Mouse (Mus musculus): ENCODE results near the gene Sae1. TPM values are rescaled to one million over a fixed set of nuclear protein-coding genes. Genes with fewer than 3 reads are reported as not detected.

Gene Sae1
- polyA plus RNA-seq, 1 experiment: 29.2 TPM

- TF ChIP-seq POLR2A (IDR thresholded peaks at IDR 0.05; ENCODE audit: low read depth, low read length): no peak
- no peak overlapping the region for H3K4me3 ChIP-seq (ENCODE audit: insufficient read depth, low read depth, low read length)
- H3K27ac ChIP-seq (ENCODE audit: insufficient read depth, low read depth, low read length): no peak overlapping the region
- 84% methylated on average over 8 of the region's 8 CpGs for WGBS
- DNase-seq: no peak
- H3K36me3 ChIP-seq (ENCODE audit: control insufficient read depth, insufficient read depth, low read length): no peaks in the 10 kb centered on the region
- H3K27me3 ChIP-seq (replicated peaks; ENCODE audit: control insufficient read depth, insufficient read depth, low read length): no peaks in the 10 kb centered on the region
- peaks cover 38% of the 10 kb centered on the region for H3K4me1 ChIP-seq (ENCODE audit: control insufficient read depth, insufficient read depth, low read length)
Observed at GRCm38 (mm10) chr7:16412220-16412896, 24.8 kb upstream of the Sae1 start.

GRCm38 (mm10) chr7:16411100-16411499 lies 23.5 kb upstream of the Sae1 start:
- 68% methylated on average over 5 of the region's 5 CpGs for WGBS
- no peaks in the 10 kb centered on the region for H3K36me3 ChIP-seq (ENCODE audit: control insufficient read depth, insufficient read depth, low read length)
- no peak overlapping the region for H3K27ac ChIP-seq (ENCODE audit: insufficient read depth, low read depth, low read length)
- TF ChIP-seq CTCF (conservative IDR thresholded peaks at IDR 0.05; ENCODE audit: insufficient read depth, insufficient read length, low read depth, low read length) (no peak), POLR2A (IDR thresholded peaks at IDR 0.05; ENCODE audit: low read depth, low read length) (no peak)
- no peak for DNase-seq
- no peak overlapping the region for H3K4me3 ChIP-seq (ENCODE audit: insufficient read depth, low read depth, low read length)
- no peaks in the 10 kb centered on the region for H3K27me3 ChIP-seq (replicated peaks; ENCODE audit: control insufficient read depth, insufficient read depth, low read length)
- peaks cover 30% of the 10 kb centered on the region for H3K4me1 ChIP-seq (ENCODE audit: control insufficient read depth, insufficient read depth, low read length)

- Histone ChIP-seq H3K27ac (ENCODE audit: insufficient read depth, low read depth, low read length) (no peak overlapping the region), H3K4me1 (ENCODE audit: control insufficient read depth, insufficient read depth, low read length) (peaks cover 35% of the 10 kb centered on the region), H3K36me3 (ENCODE audit: control insufficient read depth, insufficient read depth, low read length) (no peaks in the 10 kb centered on the region), H3K27me3 (replicated peaks; ENCODE audit: control insufficient read depth, insufficient read depth, low read length) (no peaks in the 10 kb centered on the region), H3K4me3 (ENCODE audit: insufficient read depth, low read depth, low read length) (no peak overlapping the region)
- TF ChIP-seq POLR2A (IDR thresholded peaks at IDR 0.05; ENCODE audit: low read depth, low read length): no peak
- TF ChIP-seq CTCF (conservative IDR thresholded peaks at IDR 0.05; ENCODE audit: insufficient read depth, insufficient read length, low read depth, low read length): no peak
- WGBS: 91% methylated on average over 3 of the region's 3 CpGs
- DNase-seq: no peak
Observed at GRCm38 (mm10) chr7:16406978-16407377, 19.4 kb upstream of the Sae1 start.

- H3K27me3 ChIP-seq (replicated peaks; ENCODE audit: control insufficient read depth, insufficient read depth, low read length): no peaks in the 10 kb centered on the region
- H3K27ac ChIP-seq (ENCODE audit: insufficient read depth, low read depth, low read length): peak overlapping the region; percentile 77
- peak; percentile 78 for DNase-seq
- TF ChIP-seq POLR2A (IDR thresholded peaks at IDR 0.05; ENCODE audit: low read depth, low read length) (no peak), CTCF (conservative IDR thresholded peaks at IDR 0.05; ENCODE audit: insufficient read depth, insufficient read length, low read depth, low read length) (no peak)
- no peak overlapping the region for H3K4me3 ChIP-seq (ENCODE audit: insufficient read depth, low read depth, low read length)
- H3K4me1 ChIP-seq (ENCODE audit: control insufficient read depth, insufficient read depth, low read length): peaks cover 28% of the 10 kb centered on the region
- H3K36me3 ChIP-seq (ENCODE audit: control insufficient read depth, insufficient read depth, low read length): no peaks in the 10 kb centered on the region
- WGBS: 32% methylated on average over 11 of the region's 11 CpGs
Observed at GRCm38 (mm10) chr7:16405516-16406351, 18.1 kb upstream of the Sae1 start.

GRCm38 (mm10) chr7:16405073-16405455 lies 17.5 kb upstream of the Sae1 start:
- DNase-seq: peak; percentile 83
- Histone ChIP-seq H3K27ac (ENCODE audit: insufficient read depth, low read depth, low read length) (peak overlapping the region; percentile 77), H3K4me1 (ENCODE audit: control insufficient read depth, insufficient read depth, low read length) (peaks cover 28% of the 10 kb centered on the region), H3K36me3 (ENCODE audit: control insufficient read depth, insufficient read depth, low read length) (no peaks in the 10 kb centered on the region), H3K27me3 (replicated peaks; ENCODE audit: control insufficient read depth, insufficient read depth, low read length) (no peaks in the 10 kb centered on the region), H3K4me3 (ENCODE audit: insufficient read depth, low read depth, low read length) (peak overlapping the region; percentile 1; the same call in 1 of the 2 replicates)
- 40% methylated on average over 2 of the region's 2 CpGs for WGBS
- TF ChIP-seq CTCF (conservative IDR thresholded peaks at IDR 0.05; ENCODE audit: insufficient read depth, insufficient read length, low read depth, low read length) (no peak), POLR2A (IDR thresholded peaks at IDR 0.05; ENCODE audit: low read depth, low read length) (peak; percentile 66)

- no peak for TF ChIP-seq CTCF (conservative IDR thresholded peaks at IDR 0.05; ENCODE audit: insufficient read depth, insufficient read length, low read depth, low read length)
- TF ChIP-seq POLR2A (IDR thresholded peaks at IDR 0.05; ENCODE audit: low read depth, low read length): no peak
- Histone ChIP-seq H3K36me3 (ENCODE audit: control insufficient read depth, insufficient read depth, low read length) (no peaks in the 10 kb centered on the region), H3K4me3 (ENCODE audit: insufficient read depth, low read depth, low read length) (peak overlapping the region; percentile 1; the same call in 1 of the 2 replicates), H3K27me3 (replicated peaks; ENCODE audit: control insufficient read depth, insufficient read depth, low read length) (no peaks in the 10 kb centered on the region), H3K4me1 (ENCODE audit: control insufficient read depth, insufficient read depth, low read length) (peaks cover 28% of the 10 kb centered on the region), H3K27ac (ENCODE audit: insufficient read depth, low read depth, low read length) (peak overlapping the region; percentile 77)
- WGBS: 67% methylated on average over 3 of the region's 3 CpGs
- DNase-seq: no peak
Observed at GRCm38 (mm10) chr7:16404315-16405072, 16.9 kb upstream of the Sae1 start.
